Mouse (Mus musculus): ENCODE data around the gene Med11.

DNA sequence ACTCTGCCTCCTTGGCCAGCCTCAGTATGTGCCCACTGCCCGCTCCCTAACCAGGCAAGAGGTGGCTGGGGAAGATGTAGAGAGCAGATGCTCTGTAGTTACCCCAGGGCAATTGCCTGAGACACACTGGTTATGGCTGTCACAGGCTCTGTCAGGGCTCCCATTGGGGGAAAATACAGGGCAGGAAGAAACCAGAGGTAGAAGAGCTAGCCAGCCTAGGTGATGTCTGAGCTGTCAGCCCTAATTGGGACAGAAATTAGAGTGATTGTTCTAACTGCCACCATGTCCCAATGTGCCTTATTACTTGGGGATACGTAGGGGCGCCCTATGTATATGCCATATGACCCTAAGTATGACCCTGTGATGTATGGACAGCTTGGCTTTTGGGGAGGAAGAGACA lies 17.8 kb upstream of the Med11 start:
- TF ChIP-seq POLR2A (IDR thresholded peaks at IDR 0.05; ENCODE audit: low read depth, low read length) (no peak), CTCF (conservative IDR thresholded peaks at IDR 0.05; ENCODE audit: insufficient read depth, insufficient read length, low read depth, low read length) (no peak)
